Mouse (Mus musculus) central nervous system, embryonic 14 days (tissue): ENCODE measurements around the gene Maco1. TPM values are rescaled to one million over a fixed set of nuclear protein-coding genes. Genes with fewer than 3 reads are reported as not detected.

Source experiments
- polyA plus RNA-seq: library from polyadenylated mRNA; depleted of rRNA; stranded (reverse); fragments of >200 nt; gene quantifications from 2 replicates; pipeline ENCODE4 v1.2.3, GENCODE M21; 2012; rRNA removed

Gene Maco1
- 65.0 and 66.1 TPM in 2 replicates for polyA plus RNA-seq

GRCm38 (mm10) chr4:134853259-134853636 is at the start of gene Maco1:
Maco1 (minus strand) TSS chr4:134853345.

GRCm38 (mm10) chr4:134863937-134864729 is 11.0 kb upstream of the Maco1 start, which contains the start of gene Rhd:
Rhd (plus strand) TSS chr4:134864536.

GRCm38 (mm10) chr4:134767426-134768225 is 85.5 kb downstream of the Maco1 start, which contains the start of gene Ldlrap1:
Ldlrap1 (minus strand) TSS chr4:134768024.

Other genes with a start within 250 kb of the Maco1 start
- 6.3 and 8.3 TPM in 2 replicates for gene Man1c1, start 149.1 kb downstream of the Maco1 start, polyA plus RNA-seq
- gene Ldlrap1, start 85.3 kb downstream of the Maco1 start, polyA plus RNA-seq = 2.4 and 4.4 TPM in 2 replicates
- gene Rhd, start 11.2 kb upstream of the Maco1 start, polyA plus RNA-seq = 0.59 and 0.93 TPM in 2 replicates
- 113 and 121 TPM in 2 replicates for gene Tmem50a, start 61.7 kb upstream of the Maco1 start, polyA plus RNA-seq
- gene Rsrp1, start 70.2 kb upstream of the Maco1 start, polyA plus RNA-seq = 679 and 702 TPM in 2 replicates
- 71.2 and 73.1 TPM in 2 replicates for gene Syf2, start 77.6 kb upstream of the Maco1 start, polyA plus RNA-seq